Mouse (Mus musculus) cerebellum, adult 11-12 months (tissue): ENCODE results near the gene Rps6kl1.
"Not testable (repeated sequence)": the region's sequence is repeated elsewhere in the genome, so short reads cannot be mapped to it uniquely, and the experiment has no call there.

ENCODE experiments used
- DNase-seq: peaks from one replicate; pipeline ENCODE4 v3.0.0; 2022

Rps6kl1 gene

DNA sequence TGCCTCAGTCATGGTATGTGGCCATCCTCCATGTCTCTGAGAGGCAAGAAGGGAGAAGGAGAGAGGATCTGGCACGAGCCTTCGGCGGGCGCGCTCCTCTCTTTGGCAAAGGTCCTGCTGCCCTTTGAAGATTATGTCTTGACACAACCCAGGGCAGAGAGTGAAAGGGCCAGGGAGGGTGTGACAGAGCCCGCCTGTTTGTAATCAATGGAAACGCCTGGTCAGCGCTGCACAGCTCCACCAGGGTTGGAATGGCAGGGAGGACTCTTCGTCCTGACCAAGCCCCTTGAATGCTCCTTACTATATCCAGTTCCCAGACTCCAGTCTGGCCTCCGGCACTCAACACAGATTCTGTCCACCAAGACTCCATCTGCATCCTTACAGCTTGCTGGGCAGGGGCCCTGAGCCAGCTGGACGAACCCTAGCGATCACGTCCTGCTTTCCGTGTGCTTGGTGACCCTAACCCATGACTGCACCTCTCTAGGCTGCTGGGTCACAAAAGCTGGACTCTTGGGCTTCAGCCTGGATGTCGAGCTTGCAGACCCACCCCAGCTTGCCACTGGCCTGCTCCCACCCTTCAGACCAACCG lies 24.1 kb upstream of the Rps6kl1 start:
- no peak for DNase-seq

DNA sequence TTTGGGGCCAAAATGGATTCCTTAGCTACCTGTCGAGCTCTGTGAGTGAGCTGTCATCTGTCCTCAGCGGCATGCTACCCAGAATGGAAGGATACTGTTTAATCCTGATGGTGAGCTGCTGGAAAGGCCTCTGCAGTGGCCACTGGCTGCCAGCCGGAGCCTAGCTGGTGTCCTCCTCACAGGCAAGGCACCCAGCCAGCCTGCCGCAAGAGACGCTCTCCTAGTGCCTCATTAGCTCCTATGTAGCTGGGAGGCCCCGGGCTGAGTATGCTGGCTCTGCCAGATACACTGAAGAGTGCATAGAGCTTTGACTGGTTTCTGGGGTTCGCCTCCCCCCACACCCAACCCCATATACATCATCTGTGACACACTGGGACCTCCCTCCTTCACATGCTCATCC lies 23.0 kb upstream of the Rps6kl1 start:
- DNase-seq = no peak

DNA sequence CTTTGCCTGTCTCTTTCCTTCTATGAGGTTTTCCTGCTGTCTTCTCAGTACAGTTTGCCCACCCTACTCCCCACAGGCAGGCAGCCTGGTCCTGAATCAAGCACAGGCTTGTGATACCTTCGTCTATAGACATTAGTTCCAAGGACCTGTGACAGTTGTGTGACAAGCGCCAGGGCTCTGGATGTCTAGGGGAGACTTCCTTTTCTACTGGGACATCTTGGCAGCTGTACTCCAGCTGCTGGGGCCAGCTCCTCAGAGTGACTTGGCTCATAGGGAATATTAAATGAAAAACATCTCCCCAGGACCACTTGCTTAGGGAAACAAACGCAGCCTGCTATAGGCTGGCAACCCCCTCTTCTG lies 19.9 kb upstream of the Rps6kl1 start:
- DNase-seq = no peak

DNA sequence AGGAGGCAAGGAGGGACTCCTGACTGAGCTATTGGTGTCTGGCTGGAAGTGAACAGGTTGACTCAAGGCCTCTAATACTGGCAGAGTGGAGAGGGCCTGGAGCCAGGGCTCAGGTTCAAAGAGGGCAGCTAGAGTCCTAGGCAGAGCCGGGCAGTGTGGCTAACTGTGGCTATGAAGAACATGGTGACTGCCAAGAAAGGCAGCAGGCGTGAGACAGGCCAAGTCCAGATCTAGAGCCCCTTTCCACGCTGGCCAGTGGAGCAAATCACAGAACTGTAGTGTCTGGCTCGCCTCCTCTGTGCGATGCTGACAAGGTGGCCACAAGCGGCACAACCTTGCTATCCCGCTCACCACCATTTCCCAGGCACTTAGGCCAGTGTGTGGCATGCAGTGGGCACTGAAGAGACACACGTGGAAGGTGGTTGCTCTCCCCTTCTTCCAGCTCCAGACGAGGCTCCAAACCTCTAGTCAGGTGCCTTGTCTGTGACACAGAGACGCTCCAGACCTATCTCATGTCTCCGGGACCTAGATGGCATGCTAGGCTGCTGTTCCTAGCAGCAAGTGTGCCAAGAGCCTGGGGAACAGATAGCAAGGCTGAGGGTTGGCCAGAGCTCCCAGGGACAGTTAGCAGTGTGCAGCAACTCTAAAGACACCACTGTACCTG lies 19.4 kb upstream of the Rps6kl1 start:
- DNase-seq = peak; percentile 57

DNA sequence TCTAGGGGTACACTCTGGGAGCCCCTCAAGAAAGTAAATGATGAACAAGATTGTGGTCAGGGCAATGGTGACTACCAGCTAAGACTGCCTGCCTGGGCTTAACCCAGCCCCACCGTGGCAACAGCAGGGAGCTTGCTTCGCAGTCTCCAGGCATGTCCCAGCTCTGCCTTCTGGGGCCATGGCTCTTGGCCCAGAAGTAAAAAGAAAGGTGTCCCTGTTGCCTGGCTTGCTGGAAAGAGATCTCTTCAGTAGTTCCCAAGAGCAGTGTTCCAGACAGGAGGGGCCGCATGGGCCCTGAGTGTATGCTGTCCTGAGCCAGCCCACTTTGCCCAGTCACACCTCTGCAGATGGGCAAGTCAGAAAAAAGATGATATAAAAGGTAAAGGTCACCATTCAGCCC lies 18.8 kb upstream of the Rps6kl1 start:
- DNase-seq = no peak

DNA sequence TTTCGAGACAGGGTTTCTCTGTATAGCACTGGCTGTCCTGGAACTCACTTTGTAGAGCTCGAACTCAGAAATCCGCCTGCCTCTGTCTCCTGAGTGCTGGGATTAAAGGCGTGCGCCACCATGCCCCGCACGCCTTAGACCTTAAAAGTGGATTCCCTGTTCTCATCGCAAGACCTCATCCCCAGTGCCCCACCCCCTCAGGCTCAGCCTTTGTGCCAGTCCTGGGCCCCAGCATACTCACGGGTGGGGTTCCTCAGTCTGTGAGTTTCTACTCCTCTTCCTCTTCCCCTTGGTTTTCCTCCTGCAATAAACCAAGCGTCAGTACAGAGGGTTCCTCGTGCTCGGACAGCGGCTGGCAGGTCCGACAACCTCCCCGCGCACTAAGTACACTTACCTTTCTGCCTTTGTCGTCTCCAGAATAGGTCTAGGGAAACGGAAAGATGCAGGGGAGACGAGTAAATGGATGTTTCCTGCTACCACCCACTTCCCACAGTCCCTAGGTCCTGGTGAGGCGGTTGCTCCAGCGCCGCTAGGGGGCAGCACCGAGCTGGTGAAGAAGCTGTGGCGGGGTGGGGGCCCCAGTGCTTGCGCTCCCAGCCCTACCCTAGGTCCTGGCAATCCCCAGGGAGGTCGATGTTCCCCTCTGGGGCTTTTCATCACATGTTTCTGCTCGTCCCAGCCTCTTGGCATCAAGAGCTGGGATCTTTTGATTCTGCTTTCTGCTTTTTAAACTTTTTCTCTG lies 18.2 kb upstream of the Rps6kl1 start:
- DNase-seq = peak; percentile 72

DNA sequence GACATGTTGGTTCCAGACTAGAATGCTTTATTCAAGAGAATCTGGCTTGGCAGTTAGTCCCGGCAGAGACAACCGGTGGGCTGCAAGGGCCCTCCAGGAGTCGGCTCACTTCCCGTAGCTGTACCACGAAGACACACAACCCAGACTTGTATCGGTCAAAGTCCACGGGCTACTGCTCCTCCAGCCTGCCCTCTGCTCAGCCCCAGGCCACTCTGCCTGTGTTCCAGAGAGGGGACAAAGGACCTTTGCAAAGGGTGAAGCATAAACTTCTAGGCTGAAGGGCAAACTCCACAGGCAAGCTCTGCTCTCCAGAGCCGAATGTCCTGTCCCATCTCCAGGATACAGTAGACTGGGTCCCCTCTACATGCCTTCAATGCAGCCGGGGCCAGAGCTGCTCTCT lies 15.6 kb upstream of the Rps6kl1 start:
- DNase-seq = no peak

DNA sequence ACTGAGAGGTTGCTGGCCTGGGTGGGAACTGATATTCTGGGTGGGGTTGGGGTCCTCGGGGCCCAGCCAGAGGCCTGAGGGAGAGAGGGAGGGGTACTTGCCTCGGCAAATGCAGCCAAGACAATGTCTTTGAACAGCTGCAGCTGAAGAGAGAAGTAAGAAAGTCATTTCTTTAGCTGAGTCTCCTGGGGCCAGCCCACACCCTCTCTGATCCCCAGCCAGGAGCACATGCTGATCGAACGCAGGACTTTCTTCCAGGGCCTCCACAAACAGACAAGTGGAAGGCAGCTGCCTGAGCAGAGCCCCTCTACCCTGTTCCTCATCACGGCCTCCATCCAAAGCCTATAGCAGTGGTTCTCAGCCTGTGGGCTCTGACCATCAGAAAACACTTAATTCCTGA lies 13.9 kb upstream of the Rps6kl1 start:
- DNase-seq = no peak

DNA sequence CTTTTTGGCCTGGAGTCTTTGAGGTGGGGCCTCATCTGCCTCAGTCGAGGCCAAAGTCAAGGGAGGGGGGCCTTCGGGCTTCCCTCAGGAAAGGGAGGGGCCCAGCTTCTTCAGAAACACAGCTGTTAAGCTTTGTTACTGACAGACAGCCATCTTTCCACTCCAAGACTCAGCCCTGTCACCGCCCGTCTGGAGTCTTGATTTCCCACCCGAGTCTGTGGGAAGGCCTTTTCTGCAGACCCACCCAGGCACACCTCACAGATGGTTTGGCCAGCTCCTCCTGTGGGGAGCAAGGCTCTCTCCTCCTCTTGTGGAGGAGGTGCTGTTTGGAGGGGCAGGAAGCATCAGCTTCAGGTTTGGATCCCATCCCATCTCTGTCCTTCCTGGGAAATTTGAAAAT lies 8.5 kb upstream of the Rps6kl1 start:
- no peak for DNase-seq

DNA sequence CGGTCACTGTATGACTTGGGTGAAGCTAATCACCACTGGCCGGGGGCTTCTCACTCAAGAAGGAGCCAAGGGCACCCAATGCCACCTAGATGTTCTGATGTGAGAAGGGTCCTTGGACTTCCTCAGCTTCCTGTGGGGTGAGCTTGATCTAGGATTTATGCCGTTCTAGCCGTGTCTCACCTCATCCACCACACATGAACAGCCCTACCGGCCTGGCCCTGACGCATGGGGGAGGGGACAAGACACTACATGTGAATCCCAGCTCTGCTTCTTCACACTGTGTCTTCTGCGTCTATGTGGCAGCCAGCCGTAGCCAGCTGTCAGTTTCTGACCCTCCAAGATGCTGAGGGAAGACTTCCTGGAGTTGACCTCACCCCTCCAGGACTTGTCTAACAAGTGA lies 7.7 kb upstream of the Rps6kl1 start:
- DNase-seq = no peak

DNA sequence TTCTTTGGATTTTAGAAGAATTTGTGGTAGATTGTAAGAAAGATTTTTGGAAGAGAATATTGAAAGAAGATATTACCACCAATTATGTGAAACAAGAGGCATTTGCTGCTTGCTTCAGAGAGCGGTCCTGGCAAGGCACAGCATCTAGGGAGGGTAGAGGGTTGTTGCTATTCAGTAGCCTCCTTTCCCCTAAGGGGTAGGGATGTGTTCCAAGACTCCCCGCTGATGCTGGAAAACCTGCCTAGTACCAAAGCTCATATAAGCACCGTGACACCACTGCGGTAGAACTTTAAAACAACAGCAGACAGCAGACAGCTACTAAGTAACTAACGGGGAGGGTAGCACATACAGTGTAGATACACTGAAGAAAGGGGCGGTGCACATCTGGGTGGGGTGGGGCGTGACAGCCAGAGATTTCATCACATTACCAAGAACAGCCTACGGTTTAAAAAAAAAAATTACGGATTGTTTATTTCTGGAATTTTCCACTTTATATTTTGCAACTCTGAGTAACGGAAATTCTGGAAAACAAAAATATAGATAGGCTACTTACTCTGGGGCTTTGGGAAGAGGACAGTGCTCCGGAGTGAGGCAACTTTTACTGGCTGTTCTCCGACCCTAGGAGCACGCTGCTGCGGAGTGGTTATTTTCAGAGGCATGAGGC lies 6.9 kb upstream of the Rps6kl1 start:
- no peak for DNase-seq

DNA sequence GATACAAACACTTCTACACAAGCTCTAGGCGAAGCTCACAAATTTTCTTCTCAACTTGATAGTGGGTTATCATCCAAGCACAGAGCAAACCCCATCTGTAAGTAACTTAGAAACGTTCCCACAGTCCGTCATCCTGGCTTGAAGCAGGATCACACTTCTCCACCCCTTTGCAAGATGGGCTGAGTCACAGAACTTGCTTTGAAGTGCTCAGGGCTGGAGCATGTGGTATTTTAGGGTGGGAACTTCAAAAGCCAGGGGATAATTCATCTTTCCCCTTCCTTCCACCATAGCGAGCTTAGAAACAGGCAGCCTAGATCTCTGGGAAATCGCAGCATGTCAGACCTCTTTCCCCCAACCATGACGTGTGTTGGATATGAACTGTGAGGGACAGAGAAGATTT lies 5.3 kb upstream of the Rps6kl1 start:
- DNase-seq = no peak

DNA sequence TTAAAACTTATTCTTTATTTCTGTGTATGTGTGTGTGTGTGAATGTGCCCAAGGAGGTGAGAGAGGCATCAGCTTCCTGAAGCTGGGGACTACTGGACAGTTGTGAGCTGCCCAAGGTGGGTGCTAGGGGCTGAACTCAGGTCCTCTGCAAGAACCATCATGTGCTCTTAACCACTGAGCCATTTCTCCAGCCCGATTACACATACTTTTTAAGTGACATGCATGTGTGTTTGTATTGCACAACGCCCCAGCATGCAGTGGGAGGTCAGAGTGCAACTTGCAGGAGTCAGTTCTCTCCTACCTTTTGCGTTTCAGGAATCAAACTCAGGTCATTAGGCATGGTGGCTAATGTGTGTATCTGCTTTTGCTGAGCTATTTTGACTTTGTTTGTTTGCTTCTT lies 1.9 kb upstream of the Rps6kl1 start:
- DNase-seq = no peak

DNA sequence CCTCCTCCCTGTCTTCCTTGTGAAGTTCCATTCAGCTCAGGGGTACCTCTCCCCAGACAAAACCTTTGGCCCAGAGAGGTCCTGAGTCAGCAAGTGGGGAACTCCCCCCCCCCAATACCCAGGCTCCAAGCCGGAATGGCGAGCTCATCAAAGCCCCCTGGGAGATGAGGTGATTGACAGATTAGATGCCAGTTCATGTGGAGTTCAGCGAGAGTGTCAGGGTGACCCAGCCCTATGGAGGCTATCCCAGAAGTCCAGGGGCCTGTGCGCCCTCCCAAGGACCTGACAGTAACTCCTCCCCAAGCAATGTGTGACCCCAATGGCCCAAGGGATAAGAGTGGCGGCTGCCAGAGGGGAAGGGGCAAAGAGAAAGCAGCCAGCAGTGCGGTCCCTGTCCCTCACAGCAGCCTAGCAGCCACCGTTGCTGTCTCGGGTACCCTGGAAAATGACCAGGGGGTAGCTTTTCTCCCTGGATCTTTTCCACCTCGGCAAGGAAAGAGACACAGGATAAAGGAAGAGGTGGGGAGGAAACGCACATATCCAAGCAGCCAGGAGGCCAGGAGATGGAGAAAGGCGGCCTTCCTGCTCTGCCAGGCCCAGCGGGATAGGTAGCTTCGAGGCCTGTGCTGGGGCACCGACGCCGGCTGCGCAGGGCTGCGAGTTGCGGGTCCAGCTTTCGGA lies 603 bp downstream of the Rps6kl1 start:
- peak; percentile 60 for DNase-seq

DNA sequence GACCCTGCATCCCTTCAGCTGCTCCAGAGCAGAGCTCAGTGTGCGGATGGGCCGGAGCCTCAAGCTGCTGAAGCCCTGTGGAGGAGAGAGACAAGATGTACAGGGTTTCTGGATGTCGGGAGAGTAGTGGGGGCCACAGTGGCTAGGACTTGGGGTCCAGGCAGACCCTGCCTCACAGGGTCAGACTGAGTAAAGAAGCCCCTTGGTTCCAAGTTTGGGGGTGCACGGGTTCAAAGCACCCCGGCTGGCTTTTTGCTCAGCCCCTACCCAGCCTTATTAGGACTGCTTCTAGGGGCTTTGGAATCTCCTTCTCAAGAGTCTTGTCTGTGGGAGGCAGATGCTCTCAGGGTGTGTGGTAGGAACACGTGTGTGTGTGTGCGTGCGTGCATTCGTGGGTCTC lies 4.2 kb downstream of the Rps6kl1 start:
- DNase-seq = no peak

DNA sequence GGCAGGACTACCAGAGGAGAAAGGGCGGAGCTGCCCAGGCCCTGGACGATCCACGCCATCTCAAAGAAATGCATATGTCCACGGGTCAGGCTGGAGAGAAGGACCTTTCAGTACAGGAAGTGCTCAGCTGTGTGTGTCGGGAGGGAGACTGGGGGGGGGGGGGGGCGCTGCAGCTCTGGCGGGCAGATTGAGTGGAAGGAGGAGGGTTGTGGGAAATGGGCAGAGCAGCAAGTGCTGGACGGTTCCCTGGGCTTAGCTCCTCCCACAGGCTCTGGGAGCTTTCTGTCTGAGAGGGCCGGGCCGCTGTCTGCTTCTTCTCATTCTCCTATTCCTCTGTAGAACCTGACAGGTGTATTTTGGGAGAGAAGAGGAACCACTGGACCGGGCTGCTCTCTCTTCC lies 4.7 kb downstream of the Rps6kl1 start:
- no peak for DNase-seq

DNA sequence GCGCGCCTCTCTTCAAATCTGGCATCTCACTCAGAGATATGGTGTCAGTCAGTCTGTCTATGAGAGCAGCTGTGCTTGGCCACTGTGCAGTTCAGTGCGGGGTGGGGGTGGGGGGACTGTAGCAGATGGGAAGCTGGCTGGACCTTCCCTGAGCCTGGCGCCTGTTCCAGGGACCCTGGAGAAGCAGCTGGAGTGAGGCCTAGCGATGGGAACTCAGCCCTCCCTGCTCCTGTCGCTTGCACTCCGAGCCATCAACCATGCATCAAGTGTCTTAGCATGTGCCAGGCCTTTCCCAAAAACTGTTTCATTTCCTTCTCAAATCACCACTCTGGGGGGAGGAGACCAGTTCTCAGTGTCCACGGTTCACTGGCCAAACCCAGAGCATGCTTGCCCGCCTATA lies 5.4 kb downstream of the Rps6kl1 start:
- no peak for DNase-seq

DNA sequence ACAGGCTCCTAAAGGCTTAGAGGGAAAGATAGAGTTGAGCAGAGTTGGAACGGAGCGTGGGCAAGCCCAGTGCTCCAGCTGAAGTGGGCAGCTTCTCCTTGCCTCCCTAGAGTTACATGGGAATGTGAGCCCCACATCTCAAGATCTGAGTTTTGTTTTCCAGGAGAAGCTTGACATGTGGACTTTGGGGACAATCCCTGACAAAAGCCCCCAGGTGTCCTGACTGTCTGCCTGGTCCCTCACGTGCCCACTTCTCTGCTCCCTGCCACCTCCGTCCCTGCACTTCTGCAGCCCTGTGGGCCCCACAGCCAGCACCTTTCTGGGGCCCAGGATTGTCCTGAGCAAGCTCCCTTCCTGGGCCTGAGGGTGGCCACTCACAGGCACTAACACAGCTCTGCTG lies 6.2 kb downstream of the Rps6kl1 start:
- DNase-seq = no peak

DNA sequence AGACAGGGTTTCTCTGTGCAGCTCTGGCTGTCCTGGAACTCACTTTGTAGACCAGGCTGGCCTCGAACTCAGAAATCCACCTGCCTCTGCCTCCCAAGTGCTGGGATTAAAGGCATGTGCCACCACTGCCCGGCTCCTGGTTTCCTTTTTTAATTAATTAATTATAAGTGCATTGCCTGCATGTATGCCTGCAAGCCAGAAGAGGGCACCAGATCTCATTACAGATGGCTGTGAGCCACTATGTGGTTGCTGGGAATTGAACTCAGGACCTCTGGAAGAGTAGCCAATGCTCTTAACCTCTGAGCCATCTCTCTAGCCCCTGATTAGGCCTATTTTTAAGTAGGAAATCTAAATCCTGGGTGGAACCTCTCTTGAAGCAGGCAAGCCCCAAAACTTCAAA lies 6.8 kb downstream of the Rps6kl1 start:
- DNase-seq = not testable (repeated sequence)

DNA sequence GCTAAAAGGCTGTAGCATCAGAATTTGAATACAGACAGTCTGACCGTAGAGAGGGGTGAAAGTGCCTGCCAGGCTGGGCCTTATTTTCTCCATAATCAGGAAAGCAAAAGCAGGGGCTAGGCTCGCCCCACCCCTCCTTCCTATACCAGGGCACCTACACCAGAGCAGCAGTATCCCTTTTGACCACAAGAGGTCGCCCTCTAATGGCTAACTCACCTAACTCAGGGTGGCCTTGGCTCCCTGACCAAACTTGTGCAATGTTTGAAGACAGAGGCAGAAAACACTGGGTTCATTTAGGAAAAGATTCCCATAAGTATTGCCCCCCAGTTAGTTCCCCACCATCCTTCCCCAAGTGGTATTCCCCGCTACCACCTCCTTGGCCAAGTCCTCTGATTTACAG lies 8.3 kb downstream of the Rps6kl1 start:
- DNase-seq = peak; percentile 65

DNA sequence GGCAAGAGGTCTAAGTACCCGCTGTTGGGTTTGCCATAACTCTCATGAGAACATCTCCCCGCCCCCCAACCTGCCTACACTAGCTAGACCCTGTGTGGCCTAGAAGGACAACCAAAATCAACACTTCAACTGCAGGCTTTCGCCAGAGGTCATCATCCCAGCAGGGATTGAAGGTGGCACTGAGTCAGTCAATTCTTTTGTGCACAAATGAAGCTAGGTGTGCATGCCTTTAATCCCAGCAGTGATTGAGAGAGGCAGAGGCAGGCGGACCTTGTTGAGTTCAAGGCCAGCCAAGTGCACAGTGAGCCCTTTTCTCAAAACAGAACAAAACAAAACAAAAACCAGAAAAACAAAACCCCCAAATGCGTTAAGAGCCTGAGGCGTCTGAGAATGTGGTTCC lies 10.0 kb downstream of the Rps6kl1 start:
- no peak for DNase-seq

DNA sequence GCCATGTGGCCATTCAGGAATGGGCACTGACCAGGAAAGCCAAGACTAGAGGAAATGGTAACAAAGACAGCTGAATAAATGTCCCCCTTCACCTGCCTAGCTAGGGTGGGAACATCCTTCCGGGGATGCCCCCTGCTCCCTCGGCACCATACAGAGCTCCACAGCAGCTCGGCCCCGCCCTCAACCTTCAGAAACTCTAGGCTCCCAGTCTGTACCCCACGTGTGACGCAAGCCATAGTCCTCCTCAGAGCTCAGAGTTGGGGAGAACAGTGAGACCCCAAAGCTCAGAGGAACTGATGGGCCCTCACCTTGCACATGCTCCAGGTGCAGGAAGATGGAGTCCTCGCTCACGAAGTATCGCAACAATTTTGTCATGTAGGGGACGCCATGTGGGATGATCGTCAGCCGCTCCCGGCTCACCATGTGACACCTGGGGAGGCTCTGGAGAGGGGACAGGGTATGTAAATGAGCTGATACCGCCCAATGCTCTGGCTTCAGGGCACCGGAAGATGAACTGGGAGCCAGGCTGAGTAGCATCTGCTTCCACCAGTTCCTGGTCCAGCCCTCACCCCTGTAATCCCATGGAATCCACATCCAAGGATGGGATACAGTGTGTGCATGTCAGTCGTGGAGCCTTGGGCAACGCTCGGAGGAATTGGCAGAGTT lies 10.9 kb downstream of the Rps6kl1 start:
- no peak for DNase-seq

DNA sequence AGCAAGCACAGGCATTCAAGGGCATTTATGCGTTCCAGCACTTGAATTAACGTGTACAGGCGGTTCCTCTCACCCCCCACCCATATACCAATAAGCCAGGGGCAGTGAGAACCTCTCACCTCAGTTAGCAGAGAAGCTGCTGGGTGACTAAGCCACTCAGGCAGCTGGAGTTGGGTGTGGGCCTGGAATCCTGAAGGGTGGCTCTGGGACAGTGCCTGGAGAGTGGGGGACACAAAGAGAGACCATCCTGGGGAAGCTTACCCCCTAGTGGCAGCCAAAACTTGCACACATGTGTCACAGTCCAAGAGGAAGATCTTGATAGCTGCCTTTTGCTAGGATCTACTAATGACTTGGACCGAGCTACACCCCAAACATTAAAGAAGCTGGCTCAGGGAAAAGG lies 14.4 kb downstream of the Rps6kl1 start:
- DNase-seq = no peak
